In genomic region chr1:86214158-86214557, GRCm38 (mm10) we compare ENCODE assay signal across 8 mouse cellular contexts. TPM values are rescaled to one million over a fixed set of nuclear protein-coding genes. Genes with fewer than 3 reads are reported as not detected.
DNase-seq lines count a peak whose midpoint lies in the region; ATAC-seq and TF ChIP-seq lines count a peak whose summit lies in the region.

No protein-coding gene starts in this region.

- ATAC-seq in forebrain, embryonic 15.5 days (replicated peaks): no peak
- peak; percentile 78 for ATAC-seq in intestine, postnatal 0 days
- ATAC-seq in midbrain, embryonic 14.5 days (ENCODE audit: low FRiP score, low TSS enrichment): 0 out of 2 replicates have a peak, but pooled peaks have one; percentile 34

- intact Hi-C loops in left cerebral cortex, postnatal 36 days (cut with DNase I): loop anchor here (2.0 kb wide), 1 partner anchor 125 kb away; no protein-coding TSS in a partner anchor

- H3K27me3 ChIP-seq in forebrain, embryonic 10.5 days (ENCODE audit: poor library complexity, severe bottlenecking): no peaks in the 10 kb centered on the region
- H3K27me3 ChIP-seq in forebrain, embryonic 15.5 days: no peaks in the 10 kb centered on the region
- no peaks in the 10 kb centered on the region for H3K27me3 ChIP-seq in intestine, postnatal 0 days (replicated peaks; ENCODE audit: control insufficient read depth, insufficient read depth, low read length)
- H3K27me3 ChIP-seq in midbrain, embryonic 14.5 days (ENCODE audit: control insufficient read depth, insufficient read depth, low read length): no peaks in the 10 kb centered on the region

- no peak overlapping the region for H3K9ac ChIP-seq in forebrain, embryonic 15.5 days (replicated peaks)
- H3K9ac ChIP-seq in intestine, postnatal 0 days (ENCODE audit: low read depth, low read length): no peak overlapping the region
- H3K9ac ChIP-seq in midbrain, embryonic 14.5 days (replicated peaks; ENCODE audit: low read length): no peak overlapping the region

- peak; percentile 70 for DNase-seq in forebrain, embryonic 10.5 days (ENCODE audit: extremely low spot score, low spot score)
- DNase-seq in cerebellum, postnatal 25 days: peak; percentile 85
- DNase-seq in gastrocnemius, postnatal 25 days: peak; percentile 63
- DNase-seq in left cerebral cortex, postnatal 36 days (ENCODE audit: low spot score in 2 of 2): peak; percentile 79 to 85
- peak; percentile 80 for DNase-seq in midbrain, embryonic 14.5 days
- peak; percentile 75 to 85 for DNase-seq in spleen, postnatal 10 days (ENCODE audit: low spot score in 2 of 2)

- no peaks in the 10 kb centered on the region for H3K4me1 ChIP-seq in forebrain, embryonic 10.5 days
- no peaks in the 10 kb centered on the region for H3K4me1 ChIP-seq in forebrain, embryonic 15.5 days
- H3K4me1 ChIP-seq in intestine, postnatal 0 days (replicated peaks; ENCODE audit: control insufficient read depth, insufficient read depth, low read length): 0 out of 2 replicates have a peak, but pooled peaks cover 4% of the 10 kb centered on the region
- no peaks in the 10 kb centered on the region for H3K4me1 ChIP-seq in midbrain, embryonic 14.5 days (ENCODE audit: control insufficient read depth, insufficient read depth, low read length)

- no peak overlapping the region for H3K4me3 ChIP-seq in forebrain, embryonic 10.5 days
- no peak overlapping the region for H3K4me3 ChIP-seq in forebrain, embryonic 15.5 days
- no peak overlapping the region for H3K4me3 ChIP-seq in intestine, postnatal 0 days (ENCODE audit: low read depth, low read length)
- no peak overlapping the region for H3K4me3 ChIP-seq in midbrain, embryonic 14.5 days (replicated peaks; ENCODE audit: low read depth, low read length)

- no peak overlapping the region for H3K4me2 ChIP-seq in forebrain, embryonic 15.5 days (replicated peaks)
- H3K4me2 ChIP-seq in intestine, postnatal 0 days (replicated peaks; ENCODE audit: low read depth): no peak overlapping the region
- H3K4me2 ChIP-seq in midbrain, embryonic 14.5 days (ENCODE audit: low read length): no peak overlapping the region

- peak; percentile 98 for TF ChIP-seq CTCF in intestine, postnatal 0 days (IDR thresholded peaks at IDR 0.05; ENCODE audit: low read depth)

- 14% methylated on average over 1 of the region's 1 CpGs for WGBS in forebrain, embryonic 10.5 days
- WGBS in forebrain, embryonic 15.5 days: 3% methylated on average over 1 of the region's 1 CpGs
- 0% methylated on average over 1 of the region's 1 CpGs for WGBS in intestine, postnatal 0 days
- 0% methylated on average over 1 of the region's 1 CpGs for WGBS in midbrain, embryonic 14.5 days

- H3K9me3 ChIP-seq in forebrain, embryonic 10.5 days: no peaks in the 10 kb centered on the region
- no peaks in the 10 kb centered on the region for H3K9me3 ChIP-seq in forebrain, embryonic 15.5 days
- no peaks in the 10 kb centered on the region for H3K9me3 ChIP-seq in intestine, postnatal 0 days (ENCODE audit: control insufficient read depth)
- no peaks in the 10 kb centered on the region for H3K9me3 ChIP-seq in midbrain, embryonic 14.5 days (ENCODE audit: control insufficient read depth, low read length)

- peaks cover 62% of the 10 kb centered on the region for H3K36me3 ChIP-seq in forebrain, embryonic 10.5 days (replicated peaks)
- H3K36me3 ChIP-seq in forebrain, embryonic 15.5 days: peaks cover 23% of the 10 kb centered on the region
- H3K36me3 ChIP-seq in intestine, postnatal 0 days (ENCODE audit: control insufficient read depth, insufficient read depth): 0 out of 2 replicates have a peak, but pooled peaks cover 6% of the 10 kb centered on the region
- peaks cover 79% of the 10 kb centered on the region for H3K36me3 ChIP-seq in midbrain, embryonic 14.5 days (ENCODE audit: control insufficient read depth, insufficient read depth, low read length)

- H3K27ac ChIP-seq in forebrain, embryonic 10.5 days: no peak overlapping the region
- no peak overlapping the region for H3K27ac ChIP-seq in forebrain, embryonic 15.5 days (replicated peaks)
- no peak overlapping the region for H3K27ac ChIP-seq in intestine, postnatal 0 days (ENCODE audit: low read depth, low read length)
- no peak overlapping the region for H3K27ac ChIP-seq in midbrain, embryonic 14.5 days (replicated peaks; ENCODE audit: low read depth, low read length)

RNA-seq across cellular contexts. Expression of gene Armc9, which starts 59.6 kb away (rescaled TPM):
- 38.4 and 38.7 TPM in 2 replicates for polyA plus RNA-seq in forebrain, embryonic 10.5 days (2016; fragmentation: Nextera tagmentation; extraction: Ambion mirVana)
- 34.6 and 35.1 TPM in 2 replicates for polyA plus RNA-seq in forebrain, embryonic 15.5 days (2015; fragmentation: Nextera tagmentation; extraction: Ambion mirVana)
- total RNA-seq in gastrocnemius, postnatal 25 days (2021): 1 to 10 TPM; 2.1 to 2.4 TPM
- polyA plus RNA-seq in intestine, postnatal 0 days (2015; fragmentation: Nextera tagmentation; extraction: Ambion mirVana): 10.6 and 14.0 TPM in 2 replicates
- total RNA-seq in left cerebral cortex, postnatal 36 days (2021): 10 to 100 TPM; 34.1 to 46.5 TPM
- polyA plus RNA-seq in midbrain, embryonic 14.5 days (2014; fragmentation: Nextera tagmentation; extraction: Ambion mirVana): 29.1 and 37.8 TPM in 2 replicates
